Comparison of ENCODE assay signal across 9 mouse cellular contexts in genomic region chr14:105502633-105502975, GRCm38 (mm10).
DNase-seq lines count a peak whose midpoint lies in the region; ATAC-seq lines count a peak whose summit lies in the region.
"Had no signal": no experiment of that assay in that cellular context is flagged by ENCODE, and none has a peak within 500 bp of the region (broad histone marks: within the 10 kb centered on the region; RNA-seq: fewer than 3 reads in every experiment).

No protein-coding gene starts in this region.

- ATAC-seq in kidney, embryonic 15.5 days (replicated peaks; ENCODE audit: low FRiP score): 0 out of 2 replicates have a peak, but pooled peaks have one; percentile 6
- 0 out of 2 replicates have a peak, but pooled peaks have one; percentile 25 for ATAC-seq in embryonic facial prominence, embryonic 11.5 days (replicated peaks; ENCODE audit: insufficient number of reproducible peaks, low FRiP score, low TSS enrichment, low read depth)
- peak; percentile 25 for ATAC-seq in hindbrain, embryonic 16.5 days
- no peak for ATAC-seq in neural tube, embryonic 12.5 days (ENCODE audit: low FRiP score, low read depth)

- no peaks in the 10 kb centered on the region for H3K36me3 ChIP-seq in kidney, embryonic 15.5 days
- no peaks in the 10 kb centered on the region for H3K36me3 ChIP-seq in embryonic facial prominence, embryonic 11.5 days (replicated peaks; ENCODE audit: control insufficient read depth, insufficient read depth, low read depth, low read length)
- H3K36me3 ChIP-seq in hindbrain, embryonic 16.5 days (ENCODE audit: control insufficient read depth, insufficient read depth, low read length): no peaks in the 10 kb centered on the region
- no peaks in the 10 kb centered on the region for H3K36me3 ChIP-seq in neural tube, embryonic 12.5 days

- H3K27ac ChIP-seq in kidney, embryonic 15.5 days: no peak overlapping the region
- no peak overlapping the region for H3K27ac ChIP-seq in embryonic facial prominence, embryonic 11.5 days (replicated peaks; ENCODE audit: low read depth, low read length)
- no peak overlapping the region for H3K27ac ChIP-seq in hindbrain, embryonic 16.5 days (ENCODE audit: low read depth, low read length)
- H3K27ac ChIP-seq in neural tube, embryonic 12.5 days: no peak overlapping the region

- H3K27me3 ChIP-seq in kidney, embryonic 15.5 days: peaks cover 9% of the 10 kb centered on the region; the same call in 1 of the 2 replicates
- H3K27me3 ChIP-seq in embryonic facial prominence, embryonic 11.5 days (ENCODE audit: control insufficient read depth, insufficient read depth, low read length): no peaks in the 10 kb centered on the region
- H3K27me3 ChIP-seq in hindbrain, embryonic 16.5 days (replicated peaks; ENCODE audit: control insufficient read depth, insufficient read depth, low read length): no peaks in the 10 kb centered on the region
- H3K27me3 ChIP-seq in neural tube, embryonic 12.5 days (replicated peaks): 0 out of 2 replicates have a peak, but pooled peaks cover 4% of the 10 kb centered on the region
- H3K27me3 ChIP-seq: CH12.LX had no signal

- WGBS in kidney, embryonic 15.5 days: 23% methylated on average over 11 of the region's 11 CpGs
- 10% methylated on average over 11 of the region's 11 CpGs for WGBS in embryonic facial prominence, embryonic 11.5 days
- WGBS in hindbrain, embryonic 16.5 days: 18% methylated on average over 11 of the region's 11 CpGs
- WGBS in neural tube, embryonic 12.5 days: 7% methylated on average over 11 of the region's 11 CpGs

- H3K4me2 ChIP-seq in kidney, embryonic 15.5 days: peak overlapping the region; percentile 51
- H3K4me2 ChIP-seq in embryonic facial prominence, embryonic 11.5 days (ENCODE audit: low read depth, low read length): no peak overlapping the region
- peak overlapping the region; percentile 40 for H3K4me2 ChIP-seq in hindbrain, embryonic 16.5 days (ENCODE audit: low read length)
- peak overlapping the region; percentile 49 for H3K4me2 ChIP-seq in neural tube, embryonic 12.5 days (replicated peaks)

- H3K4me3 ChIP-seq in kidney, embryonic 15.5 days (replicated peaks): peak overlapping the region; percentile 7; the same call in 1 of the 2 replicates
- no peak overlapping the region for H3K4me3 ChIP-seq in embryonic facial prominence, embryonic 11.5 days (ENCODE audit: low read depth, low read length)
- H3K4me3 ChIP-seq in hindbrain, embryonic 16.5 days (ENCODE audit: low read length): no peak overlapping the region
- no peak overlapping the region for H3K4me3 ChIP-seq in neural tube, embryonic 12.5 days

- intact Hi-C loops in left cerebral cortex, postnatal 36 days (cut with DNase I): no loop called here

- no peak for DNase-seq in kidney, adult 11 months
- DNase-seq in embryonic facial prominence, embryonic 11.5 days (ENCODE audit: low spot score): no peak
- DNase-seq in left cerebral cortex, postnatal 36 days (ENCODE audit: low spot score in 2 of 2): no peak
- DNase-seq in left cerebral cortex, adult 9 months (ENCODE audit: low spot score in 2 of 2): no peak
- DNase-seq in cerebellum, adult 11 months: no peak

- peaks cover 44% of the 10 kb centered on the region for H3K4me1 ChIP-seq in kidney, embryonic 15.5 days
- peaks cover 3% of the 10 kb centered on the region for H3K4me1 ChIP-seq in embryonic facial prominence, embryonic 11.5 days (ENCODE audit: control insufficient read depth, insufficient read depth, low read length)
- peaks cover 31% of the 10 kb centered on the region for H3K4me1 ChIP-seq in hindbrain, embryonic 16.5 days (ENCODE audit: control insufficient read depth, insufficient read depth, low read depth, low read length)
- peaks cover 39% of the 10 kb centered on the region for H3K4me1 ChIP-seq in neural tube, embryonic 12.5 days

- no peaks in the 10 kb centered on the region for H3K9me3 ChIP-seq in kidney, embryonic 15.5 days (replicated peaks)
- no peaks in the 10 kb centered on the region for H3K9me3 ChIP-seq in embryonic facial prominence, embryonic 11.5 days (replicated peaks; ENCODE audit: control insufficient read depth, low read length)
- no peaks in the 10 kb centered on the region for H3K9me3 ChIP-seq in hindbrain, embryonic 16.5 days (ENCODE audit: control insufficient read depth, low read length)
- no peaks in the 10 kb centered on the region for H3K9me3 ChIP-seq in neural tube, embryonic 12.5 days

- no peak overlapping the region for H3K9ac ChIP-seq in kidney, embryonic 15.5 days
- H3K9ac ChIP-seq in embryonic facial prominence, embryonic 11.5 days (replicated peaks; ENCODE audit: low read length): no peak overlapping the region
- no peak overlapping the region for H3K9ac ChIP-seq in hindbrain, embryonic 16.5 days (ENCODE audit: low read depth, low read length)
- no peak overlapping the region for H3K9ac ChIP-seq in neural tube, embryonic 12.5 days
